Mouse (Mus musculus) limb, embryonic 12.5 days (tissue): ENCODE results near the gene Smim6. TPM values are rescaled to one million over a fixed set of nuclear protein-coding genes. Genes with fewer than 3 reads are reported as not detected.

ENCODE experiments used
- ATAC-seq: fragments of 200-750 bp; cut with Nextera tagmentation; 2 replicates; pipeline ENCODE4 v1.8.0; 2017; ENCODE audit warnings: low read depth, moderate TSS enrichment; ENCODE audit not compliant: insufficient number of reproducible peaks, insufficient read depth, low FRiP score, low TSS enrichment
- H3K27ac ChIP-seq: fragments of 300-500 bp; sonication (generic); 2 replicates; pipeline ENCODE4 v1.5.1; 2016; ENCODE audit warnings: mild to moderate bottlenecking, moderate library complexity
- H3K27me3 ChIP-seq: fragments of 300-500 bp; sonication (generic); 2 replicates; pipeline ENCODE4 v1.6.1; 2016; ENCODE audit warnings: mild to moderate bottlenecking, moderate library complexity
- H3K36me3 ChIP-seq: fragments of 300-500 bp; sonication (generic); 2 replicates; pipeline ENCODE4 v1.6.1; 2016; ENCODE audit warnings: mild to moderate bottlenecking, moderate library complexity
- H3K4me1 ChIP-seq: fragments of 300-500 bp; sonication (generic); replicated peaks from 2 replicates; pipeline ENCODE4 v1.6.1; 2016
- H3K4me2 ChIP-seq: fragments of 300-500 bp; sonication (generic); 2 replicates; pipeline ENCODE4 v1.6.1; 2016; ENCODE audit warnings: mild to moderate bottlenecking, moderate library complexity
- H3K4me3 ChIP-seq: fragments of 300-500 bp; sonication (generic); replicated peaks from 2 replicates; pipeline ENCODE4 v1.5.1; 2016; ENCODE audit warnings: mild to moderate bottlenecking
- H3K9ac ChIP-seq: fragments of 300-500 bp; sonication (generic); replicated peaks from 2 replicates; pipeline ENCODE4 v1.6.1; 2016; ENCODE audit warnings: mild to moderate bottlenecking, moderate library complexity
- H3K9me3 ChIP-seq: fragments of 300-500 bp; sonication (generic); 2 replicates; pipeline ENCODE4 v1.6.1; 2016; ENCODE audit warnings: mild to moderate bottlenecking, moderate library complexity
- WGBS: fragments of 180-500 bp; shearing (Covaris S2); methylation state at CpG from one replicate; pipeline ENCODE4 v1.1.7; 2016; 5-methylcytosine and 5-hydroxymethylcytosine counted together
- polyA plus RNA-seq: library from polyadenylated mRNA; unstranded; fragments of >200 nt; fragmentation: Nextera tagmentation; extraction: Ambion mirVana; gene quantifications from 2 replicates; pipeline ENCODE4 v1.2.1, GENCODE M21; 2016

Smim6 gene
- polyA plus RNA-seq, 1 experiment from 2014 or later = 1.4 TPM

DNA sequence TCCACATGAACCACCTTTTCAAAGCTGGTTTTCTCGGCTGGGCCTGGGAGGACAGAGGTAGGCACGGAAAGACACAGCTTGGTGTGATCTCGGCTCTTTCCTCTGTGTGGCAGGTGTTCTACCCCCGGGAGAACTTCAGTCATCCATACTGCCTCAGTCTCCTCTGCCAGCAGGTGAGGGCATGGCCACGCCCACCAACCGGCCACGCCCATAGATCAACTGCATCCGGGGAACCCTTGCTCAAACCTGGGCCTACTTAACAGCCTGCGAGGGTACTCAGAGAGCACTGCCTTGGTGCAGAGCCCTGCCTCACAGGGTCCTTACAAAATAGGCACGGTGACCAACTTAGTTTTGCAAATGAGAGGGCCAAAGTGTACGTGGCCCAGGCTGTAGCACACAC lies 26.5 kb upstream of the Smim6 start:
- no peak overlapping the region for H3K4me2 ChIP-seq
- H3K4me3 ChIP-seq = no peak overlapping the region
- peaks cover 36% of the 10 kb centered on the region for H3K27me3 ChIP-seq
- H3K4me1 ChIP-seq = 0 out of 2 replicates have a peak, but pooled peaks cover 3% of the 10 kb centered on the region
- H3K9me3 ChIP-seq = no peaks in the 10 kb centered on the region
- no peak overlapping the region for H3K27ac ChIP-seq
- WGBS = 71% methylated on average over 11 of the region's 11 CpGs
- H3K9ac ChIP-seq = no peak overlapping the region
- no peak for ATAC-seq
- H3K36me3 ChIP-seq = no peaks in the 10 kb centered on the region

DNA sequence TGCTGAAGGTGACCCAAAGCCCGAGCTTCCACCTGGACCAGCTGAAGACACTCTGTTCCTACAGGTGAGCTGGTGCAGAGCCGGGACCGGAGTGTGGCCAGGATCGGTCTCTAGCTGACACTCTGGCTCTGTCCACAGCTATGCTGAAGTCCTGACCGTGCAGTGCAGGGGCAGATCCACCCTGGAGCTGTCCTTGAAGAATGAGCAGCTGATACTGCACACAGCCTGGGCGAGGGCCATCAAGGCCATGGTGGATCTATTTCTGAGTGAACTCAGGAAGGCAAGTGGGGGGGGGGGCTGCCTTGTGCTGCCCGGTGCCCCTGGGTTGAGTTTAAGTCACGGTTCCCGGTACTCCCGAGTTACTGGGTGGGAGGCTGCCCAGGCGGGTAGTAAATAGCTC lies 25.4 kb upstream of the Smim6 start:
- WGBS = 87% methylated on average over 11 of the region's 11 CpGs
- ATAC-seq = no peak
- no peak overlapping the region for H3K27ac ChIP-seq
- H3K4me3 ChIP-seq = no peak overlapping the region
- no peak overlapping the region for H3K4me2 ChIP-seq
- no peaks in the 10 kb centered on the region for H3K9me3 ChIP-seq
- H3K27me3 ChIP-seq = peaks cover 35% of the 10 kb centered on the region
- no peaks in the 10 kb centered on the region for H3K36me3 ChIP-seq
- no peak overlapping the region for H3K9ac ChIP-seq
- 0 out of 2 replicates have a peak, but pooled peaks cover 3% of the 10 kb centered on the region for H3K4me1 ChIP-seq

DNA sequence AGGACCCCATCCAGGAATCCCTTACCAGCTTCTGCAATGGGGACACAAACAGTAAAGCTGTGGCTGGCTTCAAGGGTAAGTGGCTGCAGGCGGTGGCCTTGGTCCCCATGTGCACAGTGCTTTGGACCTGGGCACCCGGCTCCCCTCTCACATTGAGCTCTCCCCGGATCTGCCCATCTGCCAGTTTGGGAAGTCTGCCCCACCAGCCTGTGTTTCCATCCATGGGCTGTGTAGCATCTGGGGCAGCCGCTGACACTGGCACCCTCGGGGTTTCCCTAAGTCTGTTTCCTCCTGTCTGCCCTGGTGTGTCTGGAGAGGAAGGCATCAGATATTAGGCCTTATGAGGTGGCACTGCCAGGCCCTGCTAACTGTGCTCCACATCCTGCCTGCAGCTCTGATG lies 23.8 kb upstream of the Smim6 start:
- H3K27me3 ChIP-seq = peaks cover 20% of the 10 kb centered on the region
- H3K4me3 ChIP-seq = no peak overlapping the region
- WGBS = 85% methylated on average over 5 of the region's 5 CpGs
- H3K9ac ChIP-seq = no peak overlapping the region
- H3K36me3 ChIP-seq = peaks cover 9% of the 10 kb centered on the region; the same call in 1 of the 2 replicates
- 0 out of 2 replicates have a peak, but pooled peaks cover 3% of the 10 kb centered on the region for H3K4me1 ChIP-seq
- H3K4me2 ChIP-seq = no peak overlapping the region
- no peaks in the 10 kb centered on the region for H3K9me3 ChIP-seq
- H3K27ac ChIP-seq = no peak overlapping the region
- ATAC-seq = no peak

DNA sequence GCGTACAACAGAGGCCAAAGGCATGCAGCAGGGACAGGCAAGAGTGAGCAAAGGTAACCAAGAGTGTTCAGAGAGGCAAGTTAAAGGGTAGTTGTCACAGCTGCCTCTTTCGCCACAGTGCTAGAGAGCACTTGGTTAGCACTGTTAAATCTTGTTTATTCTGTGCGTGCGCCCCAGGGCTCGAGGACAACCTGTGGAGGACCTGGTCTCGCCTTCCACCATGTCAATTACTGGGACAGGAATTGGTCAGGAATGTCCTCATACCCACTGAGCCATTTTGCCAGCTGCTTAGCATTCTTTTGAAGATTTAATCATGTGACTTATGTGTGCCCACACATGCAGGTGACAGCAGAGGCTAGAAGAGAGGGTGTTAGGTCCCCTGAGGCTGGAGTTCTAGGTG lies 22.7 kb upstream of the Smim6 start:
- Histone ChIP-seq H3K4me2 (no peak overlapping the region), H3K4me1 (no peaks in the 10 kb centered on the region), H3K9ac (no peak overlapping the region), H3K27ac (no peak overlapping the region), H3K4me3 (no peak overlapping the region), H3K9me3 (no peaks in the 10 kb centered on the region), H3K36me3 (peaks cover 21% of the 10 kb centered on the region), H3K27me3 (peaks cover 8% of the 10 kb centered on the region)
- no peak for ATAC-seq
- 77% methylated on average over 6 of the region's 6 CpGs for WGBS

DNA sequence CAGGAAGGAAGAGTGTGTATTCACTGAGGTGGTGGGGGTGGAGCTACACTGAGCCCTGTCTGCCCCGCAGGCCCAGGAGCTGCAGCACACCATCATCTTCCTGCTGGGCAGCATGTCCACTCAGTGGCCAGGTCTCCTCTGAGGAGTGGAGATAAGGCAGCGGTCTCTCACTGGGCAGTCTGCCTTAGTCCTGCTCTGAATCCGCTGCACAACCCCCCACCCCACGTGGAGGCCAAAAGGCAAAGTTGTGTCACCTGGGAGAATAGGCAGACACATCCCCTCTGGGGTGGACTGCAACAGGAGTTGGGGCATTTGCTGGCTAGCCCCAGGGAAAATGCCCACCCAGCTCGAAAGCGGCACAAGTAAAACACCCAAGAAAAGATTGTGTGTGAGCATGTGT lies 19.6 kb upstream of the Smim6 start:
- H3K9me3 ChIP-seq = no peaks in the 10 kb centered on the region
- H3K4me2 ChIP-seq = no peak overlapping the region
- no peaks in the 10 kb centered on the region for H3K27me3 ChIP-seq
- H3K9ac ChIP-seq = no peak overlapping the region
- ATAC-seq = no peak
- H3K4me3 ChIP-seq = no peak overlapping the region
- H3K27ac ChIP-seq = no peak overlapping the region
- no peaks in the 10 kb centered on the region for H3K4me1 ChIP-seq
- 61% methylated on average over 6 of the region's 6 CpGs for WGBS
- peaks cover 50% of the 10 kb centered on the region for H3K36me3 ChIP-seq

DNA sequence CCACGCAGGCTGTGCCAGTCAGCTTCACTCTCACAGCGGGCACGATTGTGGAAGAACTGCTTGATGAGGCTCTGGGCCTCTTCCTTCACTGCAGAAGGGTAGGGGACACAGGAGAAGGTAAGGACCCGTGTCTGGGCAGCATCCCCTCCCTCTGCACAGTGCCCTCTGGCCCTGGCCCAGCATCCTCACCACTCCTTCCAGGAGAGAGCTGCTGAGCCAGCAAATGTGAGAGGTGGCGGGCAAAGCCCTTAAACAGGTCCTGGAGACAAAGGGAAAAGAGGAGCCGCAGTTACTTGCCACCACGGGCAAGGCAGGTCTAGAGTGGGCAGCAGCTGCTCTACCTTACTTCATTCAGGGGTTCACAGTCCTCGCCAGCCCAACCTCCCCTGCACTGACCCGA lies 18.7 kb upstream of the Smim6 start:
- WGBS = 92% methylated on average over 9 of the region's 9 CpGs

DNA sequence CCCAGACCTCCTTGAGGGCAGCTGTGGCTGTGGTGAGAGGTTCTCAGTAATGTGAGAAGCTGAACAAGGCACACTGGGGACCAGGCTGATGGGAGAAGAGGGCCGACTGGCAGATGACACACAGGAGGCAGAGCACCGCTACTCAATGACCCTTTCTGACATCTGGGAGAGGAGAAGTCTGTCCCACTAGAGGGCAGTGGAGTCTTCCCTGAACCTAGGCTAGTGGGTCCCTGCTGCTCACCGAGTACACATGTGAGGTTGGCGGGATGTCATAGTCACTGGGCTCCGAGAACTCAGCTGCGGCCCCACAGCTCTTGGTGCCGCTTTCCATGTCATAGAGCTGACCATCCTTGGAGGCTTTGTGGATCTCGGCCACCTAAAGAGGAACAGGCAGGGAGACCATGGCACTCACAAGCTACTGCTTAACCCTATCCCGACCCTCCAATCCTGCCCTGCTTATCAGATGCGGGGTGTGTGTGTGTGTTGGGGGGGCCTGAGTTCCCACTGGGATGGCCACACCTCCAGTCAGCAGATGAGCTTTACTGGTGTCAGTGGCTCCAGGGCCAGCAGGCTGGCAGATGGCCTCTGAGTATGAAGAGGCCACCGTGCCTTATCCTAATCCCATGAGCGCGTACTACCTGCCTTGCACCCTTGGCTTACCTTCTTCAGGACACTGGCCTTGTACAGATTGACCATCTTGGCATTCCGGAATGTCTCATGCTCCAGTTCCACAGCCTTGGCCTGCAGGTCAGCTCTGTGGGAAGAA lies 16.9 kb upstream of the Smim6 start:
- peaks cover 16% of the 10 kb centered on the region for H3K4me1 ChIP-seq
- peaks cover 56% of the 10 kb centered on the region for H3K36me3 ChIP-seq
- no peak for ATAC-seq
- 72% methylated on average over 14 of the region's 14 CpGs for WGBS
- no peaks in the 10 kb centered on the region for H3K9me3 ChIP-seq
- H3K27ac ChIP-seq = no peak overlapping the region
- no peaks in the 10 kb centered on the region for H3K27me3 ChIP-seq
- H3K9ac ChIP-seq = no peak overlapping the region
- no peak overlapping the region for H3K4me3 ChIP-seq
- H3K4me2 ChIP-seq = no peak overlapping the region

More for the DNA sequence above, 18.7 kb upstream of the Smim6 start:
- Histone ChIP-seq H3K36me3 (peaks cover 56% of the 10 kb centered on the region), H3K4me2 (no peak overlapping the region), H3K4me3 (no peak overlapping the region), H3K27me3 (no peaks in the 10 kb centered on the region), H3K27ac (no peak overlapping the region), H3K9me3 (no peaks in the 10 kb centered on the region), H3K9ac (no peak overlapping the region), H3K4me1 (no peaks in the 10 kb centered on the region)
- ATAC-seq = no peak

DNA sequence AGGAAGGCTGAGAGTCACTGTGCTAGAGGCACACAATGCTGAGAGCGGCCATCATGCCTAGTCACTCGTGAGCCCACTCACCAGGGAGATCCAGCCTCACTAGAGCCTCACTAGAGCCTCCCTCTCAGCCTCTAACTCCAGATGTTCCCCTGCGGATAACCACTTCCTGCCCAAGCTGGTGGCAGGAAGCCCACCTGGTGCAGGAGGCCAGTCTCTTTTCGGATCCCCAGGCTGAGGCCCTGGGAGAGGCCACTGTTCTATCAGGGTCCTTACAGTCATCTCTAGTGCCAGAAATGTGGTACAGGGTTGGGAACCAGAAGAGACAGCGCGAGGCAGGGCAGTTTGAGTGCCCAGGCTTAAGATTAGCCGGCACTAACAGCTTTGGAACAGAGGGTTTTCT lies 13.4 kb upstream of the Smim6 start:
- no peaks in the 10 kb centered on the region for H3K9me3 ChIP-seq

DNA sequence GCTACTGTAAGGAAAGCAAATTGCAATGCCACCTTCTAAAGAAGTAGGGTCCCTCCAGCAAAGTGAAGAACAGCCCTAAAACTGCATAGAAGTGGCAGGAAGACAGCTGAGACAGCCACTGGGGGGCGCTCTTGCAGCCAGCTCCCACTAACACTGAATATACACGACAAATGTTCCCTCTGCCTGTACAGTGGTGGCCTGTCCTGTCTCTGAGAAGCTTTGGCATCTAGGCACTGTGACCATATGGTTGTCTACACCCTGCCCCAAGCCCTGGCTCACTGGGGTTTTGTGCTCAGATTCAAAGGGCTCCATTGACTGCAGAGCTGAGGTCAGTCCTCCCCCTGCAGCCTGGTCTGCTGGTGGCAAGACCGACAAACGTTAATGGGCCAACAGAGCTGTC lies 12.9 kb upstream of the Smim6 start:
- H3K4me1 ChIP-seq = peaks cover 23% of the 10 kb centered on the region
- no peaks in the 10 kb centered on the region for H3K27me3 ChIP-seq
- H3K4me3 ChIP-seq = no peak overlapping the region
- no peak for ATAC-seq
- WGBS = 29% methylated on average over 4 of the region's 4 CpGs
- no peaks in the 10 kb centered on the region for H3K9me3 ChIP-seq
- H3K36me3 ChIP-seq = peaks cover 42% of the 10 kb centered on the region
- no peak overlapping the region; the same call in 1 of the 2 replicates for H3K27ac ChIP-seq
- H3K4me2 ChIP-seq = no peak overlapping the region
- H3K9ac ChIP-seq = no peak overlapping the region

More for the DNA sequence above, 13.4 kb upstream of the Smim6 start:
- Histone ChIP-seq H3K4me2 (no peak overlapping the region), H3K4me1 (peaks cover 23% of the 10 kb centered on the region), H3K9ac (no peak overlapping the region), H3K27me3 (no peaks in the 10 kb centered on the region), H3K27ac (no peak overlapping the region), H3K36me3 (peaks cover 45% of the 10 kb centered on the region), H3K4me3 (no peak overlapping the region)
- no peak for ATAC-seq
- 79% methylated on average over 7 of the region's 7 CpGs for WGBS

DNA sequence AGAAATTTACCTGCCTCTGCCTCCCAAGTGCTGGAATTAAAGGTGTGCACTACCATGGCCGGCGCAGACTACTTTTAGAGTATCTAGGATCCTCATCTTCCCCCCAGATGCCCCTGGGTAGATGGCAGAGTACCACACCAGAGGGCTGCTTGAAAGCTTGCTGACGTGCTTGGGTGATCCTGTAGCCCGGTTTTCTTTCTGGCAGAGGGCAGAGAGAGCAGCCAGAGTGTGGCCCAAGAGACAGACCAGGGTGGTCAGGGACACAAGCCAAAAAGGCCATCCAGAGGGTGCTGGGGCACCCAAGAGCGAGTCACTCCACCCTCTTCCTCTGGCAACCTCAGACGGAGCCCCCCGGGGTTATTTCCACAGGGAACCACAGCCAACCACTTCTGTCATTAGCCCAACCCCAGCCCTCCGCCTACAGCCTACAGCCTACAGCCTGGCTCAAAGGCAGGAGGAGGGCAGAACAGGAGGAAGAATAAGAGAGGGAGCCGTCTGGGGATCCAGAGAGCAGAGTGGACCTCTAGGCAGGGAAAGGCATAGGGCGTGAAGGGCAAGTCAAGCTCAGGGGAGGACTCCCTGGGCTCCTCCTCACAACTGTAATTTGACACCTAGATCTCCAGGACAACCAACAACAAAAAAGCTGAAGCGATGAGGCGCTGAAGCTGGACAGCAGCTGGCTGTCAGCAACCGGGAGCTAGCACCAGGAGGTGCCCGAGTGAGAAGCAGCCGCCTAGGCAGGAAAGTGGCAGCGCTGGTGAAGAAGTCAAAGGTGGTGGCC lies 12.1 kb upstream of the Smim6 start, which contains the start of gene Smim5:
TSS of gene Smim5 (plus strand) at position 481 of the 781 bp plus-strand sequence.
- Histone ChIP-seq H3K9ac (0 out of 2 replicates have a peak within 1 kb of the TSS, but pooled peaks have one; percentile 1), H3K27ac (no peak within 1 kb of the TSS; the same call in 1 of the 2 replicates), H3K27me3 (no peaks in the 10 kb centered on the region), H3K36me3 (peaks cover 34% of the 10 kb centered on the region), H3K4me3 (no peak within 1 kb of the TSS), H3K9me3 (no peaks in the 10 kb centered on the region), H3K4me2 (0 out of 2 replicates have a peak within 1 kb of the TSS, but pooled peaks have one; percentile 2), H3K4me1 (peaks cover 23% of the 10 kb centered on the region)
- ATAC-seq = no peak
- WGBS = 34% methylated on average over 16 of the region's 16 CpGs
